Mouse (Mus musculus) G1E-ER4 (cell line): Measurements from ENCODE around the gene Hist1h2ai. TPM values are rescaled to one million over a fixed set of nuclear protein-coding genes. Genes with fewer than 3 reads are reported as not detected.
"Not testable (repeated sequence)": the region's sequence is repeated elsewhere in the genome, so short reads cannot be mapped to it uniquely, and the experiment has no call there.

ENCODE experiments used
- GATA1 ChIP-seq: IDR thresholded peaks from one replicate; pipeline ENCODE4 v1.8.0; 2012; ENCODE audit warnings: low read length, inconsistent platforms
- polyA plus RNA-seq: library from polyadenylated mRNA; stranded (reverse); fragments of >175 nt; gene quantifications from 2 replicates; pipeline ENCODE4 v1.2.3, GENCODE M21; 2012

Hist1h2ai gene
- 372 and 421 TPM in 2 replicates for polyA plus RNA-seq

DNA sequence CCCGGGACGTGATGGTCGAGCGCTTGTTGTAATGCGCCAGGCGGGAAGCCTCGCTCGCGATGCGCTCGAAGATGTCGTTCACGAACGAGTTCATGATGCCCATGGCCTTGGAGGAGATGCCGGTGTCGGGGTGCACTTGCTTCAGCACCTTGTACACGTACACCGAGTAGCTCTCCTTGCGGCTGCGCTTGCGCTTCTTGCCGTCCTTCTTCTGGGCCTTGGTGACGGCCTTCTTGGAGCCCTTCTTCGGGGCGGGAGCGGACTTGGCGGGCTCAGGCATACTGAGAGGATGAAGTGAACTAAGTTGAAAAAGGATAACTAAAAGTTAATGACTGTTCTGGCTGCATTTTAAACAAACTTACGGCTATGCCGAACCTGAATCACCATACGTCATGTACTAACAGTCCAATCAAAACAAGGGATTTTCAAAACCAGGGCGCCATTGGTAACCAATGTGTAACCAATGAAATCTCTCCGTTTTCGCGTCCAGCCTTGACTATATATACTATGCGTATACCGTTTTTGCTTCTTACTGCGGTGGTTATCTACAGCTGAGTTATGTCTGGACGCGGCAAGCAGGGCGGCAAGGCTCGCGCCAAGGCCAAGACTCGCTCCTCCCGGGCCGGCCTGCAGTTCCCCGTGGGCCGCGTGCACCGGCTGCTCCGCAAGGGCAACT is at the start of gene Hist1h2ai, which contains the start of gene Hist1h2bl:
Hist1h2ai (plus strand) TSS at position 559 of the 676 bp plus-strand sequence.
Hist1h2bl (minus strand) TSS at position 280 of the 676 bp plus-strand sequence.
- not testable (repeated sequence) for TF ChIP-seq GATA1

DNA sequence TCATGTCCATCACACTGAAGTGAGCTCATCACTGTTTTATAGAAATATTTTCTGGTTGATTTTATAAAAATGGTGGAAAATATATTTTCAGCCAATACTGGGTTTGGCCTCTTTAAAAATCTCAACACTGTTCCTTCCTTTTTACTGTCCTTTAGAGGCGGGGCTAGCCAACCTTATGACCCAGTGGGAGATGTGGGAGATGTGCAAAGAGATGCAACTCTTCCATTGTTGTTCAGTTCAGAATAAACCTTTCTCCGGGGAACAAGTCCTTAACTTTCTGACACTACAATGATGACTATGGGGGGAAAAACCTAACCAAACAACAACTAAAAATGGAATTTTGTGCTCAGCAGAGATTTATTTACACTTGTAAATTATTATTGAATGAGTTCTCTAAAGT is 38.9 kb upstream of the Hist1h2ai start, which contains the start of gene Olfr1360:
Olfr1360 (minus strand) TSS at position 101 of the 400 bp plus-strand sequence.
- TF ChIP-seq GATA1 = no peak

DNA sequence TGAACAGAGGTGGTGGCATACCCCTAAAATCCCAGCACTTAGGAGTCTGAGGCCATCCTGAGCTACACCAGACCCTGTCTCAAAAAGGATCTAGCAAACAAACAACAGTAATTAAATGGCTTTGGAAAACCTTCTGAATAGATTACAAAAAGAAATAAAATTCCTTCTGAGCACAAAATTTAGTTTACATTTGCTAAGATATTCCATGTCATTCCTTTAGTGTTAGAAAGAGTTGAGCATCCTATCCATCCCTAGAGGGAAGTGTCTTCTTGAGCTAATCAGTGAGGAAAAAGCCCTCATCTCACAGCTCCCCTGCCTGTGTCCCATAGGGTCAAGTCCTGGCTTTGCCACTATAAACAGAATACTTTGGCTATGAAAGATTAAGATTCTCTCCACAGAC is 18.4 kb upstream of the Hist1h2ai start, which contains the start of gene Olfr1359:
Olfr1359 (plus strand) TSS at position 301 of the 400 bp plus-strand sequence.
- no peak for TF ChIP-seq GATA1

GRCm38 (mm10) chr13:21706669-21707068 is 9.6 kb upstream of the Hist1h2ai start:
- no peak for TF ChIP-seq GATA1

DNA sequence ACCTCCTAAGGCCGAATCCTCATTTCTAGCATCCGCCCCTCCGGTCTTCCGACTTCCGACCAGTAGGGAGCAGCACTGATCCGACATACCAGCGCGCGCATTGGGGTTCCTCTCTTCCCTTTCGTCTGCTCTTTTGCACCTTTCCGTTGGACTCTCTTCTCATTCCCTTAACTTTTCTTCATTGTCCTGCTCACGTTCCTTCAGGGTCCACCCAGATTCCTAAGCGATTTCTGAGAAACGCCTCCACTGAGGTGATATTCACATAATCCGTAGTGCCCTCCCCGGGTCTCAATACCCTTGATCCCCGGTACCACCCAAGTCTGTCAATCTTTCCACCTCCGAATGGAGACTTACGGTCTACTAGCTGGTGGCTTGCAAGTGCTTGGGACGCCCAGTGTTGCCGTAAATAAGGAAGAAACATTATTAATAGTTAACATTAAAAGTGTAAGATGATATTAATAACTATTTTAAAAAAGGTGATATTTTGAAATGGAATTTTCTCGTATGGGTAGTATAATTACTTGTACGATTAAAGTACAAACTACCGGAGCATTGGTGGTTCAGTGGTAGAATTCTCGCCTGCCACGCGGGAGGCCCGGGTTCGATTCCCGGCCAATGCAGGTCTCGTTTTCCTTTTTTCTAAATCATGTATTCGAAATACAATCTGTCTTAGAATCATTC is 6.1 kb upstream of the Hist1h2ai start:
- TF ChIP-seq GATA1 = no peak

DNA sequence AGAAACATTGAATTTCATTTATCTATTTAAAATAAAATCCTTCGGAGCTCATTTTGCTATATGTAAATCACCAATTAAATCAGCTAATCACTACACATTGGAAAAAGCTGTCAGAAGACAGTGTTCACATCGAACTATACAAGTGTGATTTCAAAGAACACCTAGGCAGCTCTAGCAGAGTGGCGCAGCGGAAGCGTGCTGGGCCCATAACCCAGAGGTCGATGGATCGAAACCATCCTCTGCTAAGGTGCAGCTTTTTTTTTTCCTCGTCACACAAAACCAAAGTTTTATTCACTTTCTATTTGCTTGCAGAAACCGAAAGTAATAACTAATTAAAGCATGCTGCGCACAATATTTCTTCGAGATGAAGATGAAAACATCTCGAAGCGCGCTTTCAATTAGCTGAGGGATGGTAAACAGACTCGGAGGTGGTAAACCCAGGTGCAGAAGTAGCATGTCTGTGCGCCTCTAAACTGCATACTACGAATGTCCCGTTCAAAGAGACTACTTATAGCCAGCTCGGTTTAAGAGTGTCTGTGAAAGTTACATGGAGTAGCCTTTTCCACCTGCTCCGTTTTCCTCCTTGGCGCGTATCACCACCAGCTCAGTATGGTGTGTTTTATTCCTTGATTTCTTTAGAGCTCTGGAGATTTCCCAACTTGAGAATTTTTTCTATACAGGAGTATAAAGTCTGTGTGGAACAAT is 5.2 kb upstream of the Hist1h2ai start:
- no peak for TF ChIP-seq GATA1

GRCm38 (mm10) chr13:21711698-21712097 is 4.5 kb upstream of the Hist1h2ai start:
- TF ChIP-seq GATA1 = no peak

DNA sequence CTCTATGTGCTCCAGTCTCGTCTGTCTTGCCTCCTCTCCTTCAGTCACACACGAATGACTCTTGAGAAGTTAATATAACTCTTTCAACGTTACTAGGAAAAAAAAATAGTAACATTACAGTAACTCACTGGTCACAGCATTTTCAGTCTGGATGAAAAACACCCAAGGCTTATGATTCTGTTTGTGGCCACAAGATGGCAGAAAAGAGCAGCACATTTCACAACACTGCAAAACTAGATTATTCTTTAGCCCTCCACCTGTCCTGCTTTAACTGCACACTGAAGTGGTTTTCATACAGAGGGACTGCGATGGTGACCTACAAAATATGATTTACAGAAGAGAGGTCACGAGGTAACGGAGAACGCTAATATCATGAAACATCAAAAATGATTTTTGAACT is 1.5 kb upstream of the Hist1h2ai start:
- no peak for TF ChIP-seq GATA1

DNA sequence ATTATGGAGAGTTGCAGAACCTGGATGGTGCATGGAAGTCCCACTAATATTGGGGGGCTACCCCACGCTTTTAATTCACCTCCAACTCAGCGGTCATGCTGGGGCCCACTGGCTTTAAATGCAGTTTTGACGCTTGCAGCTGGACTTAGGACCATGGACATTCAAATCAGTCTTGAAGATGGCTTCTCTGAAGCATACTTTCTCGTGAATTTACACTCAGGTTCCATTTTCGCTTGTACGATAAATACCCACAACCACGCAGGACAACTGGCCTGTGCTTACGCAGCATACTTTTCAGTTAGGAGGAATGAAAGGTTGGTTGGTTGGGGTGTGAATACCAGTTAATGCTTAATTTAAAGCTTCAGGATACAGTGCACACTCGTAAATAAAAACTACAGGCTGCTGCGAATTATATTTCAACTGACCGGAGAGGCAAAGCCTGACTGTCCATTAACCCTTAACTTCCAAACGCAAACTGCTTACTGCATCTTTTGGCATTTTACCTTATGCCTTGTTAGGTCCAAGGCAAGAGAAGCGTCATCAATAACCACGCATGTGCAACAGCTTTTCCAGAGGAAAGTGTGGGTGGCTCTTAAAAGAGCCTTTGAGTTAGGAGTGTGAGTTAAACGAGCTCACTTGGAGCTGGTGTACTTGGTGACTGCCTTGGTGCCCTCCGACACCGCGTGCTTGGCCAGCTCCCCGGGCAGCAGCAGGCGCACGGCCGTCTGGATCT is 925 bp upstream of the Hist1h2ai start:
- TF ChIP-seq GATA1 = no peak

GRCm38 (mm10) chr13:21717397-21718357 is 1.5 kb downstream of the Hist1h2ai start, which contains the start of gene Hist1h3h:
Gene Hist1h3h, plus strand, starts transcription at chr13:21717659.
- not testable (repeated sequence) for TF ChIP-seq GATA1

DNA sequence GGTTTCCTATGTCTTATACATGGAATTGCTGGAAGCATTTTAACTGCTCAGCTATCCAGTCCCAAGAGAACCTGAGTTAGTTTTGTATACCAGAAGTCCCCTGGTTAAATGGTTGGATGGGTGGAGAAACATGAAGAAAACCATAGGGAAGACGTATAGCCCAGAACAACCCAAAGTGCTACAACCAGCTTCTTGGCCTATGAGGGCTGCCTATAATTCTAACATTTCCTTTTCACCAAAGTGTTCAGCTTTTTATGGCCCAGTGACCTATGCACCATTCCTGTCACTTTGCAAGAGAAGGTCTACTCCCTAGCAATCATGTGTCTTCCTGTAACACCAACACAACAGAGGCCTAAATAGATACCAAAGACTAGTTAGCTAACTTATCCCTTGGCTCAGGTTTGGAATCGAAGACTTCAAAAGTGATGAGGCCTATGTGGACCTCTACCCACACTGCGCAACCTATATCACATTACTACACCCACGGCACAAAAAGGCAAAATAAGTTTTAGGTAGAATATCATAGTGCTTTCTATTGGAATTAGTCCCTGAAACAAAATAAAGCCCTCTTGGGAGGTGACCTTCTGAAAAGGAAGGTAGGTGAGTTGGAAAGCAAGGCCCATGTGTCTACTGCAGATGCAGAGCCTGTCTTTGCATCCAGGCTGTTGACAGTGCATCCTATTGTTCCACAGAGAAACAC is 2.3 kb downstream of the Hist1h2ai start:
- no peak for TF ChIP-seq GATA1

- not testable (repeated sequence) for TF ChIP-seq GATA1
Observed at GRCm38 (mm10) chr13:21721757-21722372, 5.6 kb downstream of the Hist1h2ai start, which contains the start of gene Hist1h2bm. Gene Hist1h2bm, plus strand, starts transcription at chr13:21722044.

DNA sequence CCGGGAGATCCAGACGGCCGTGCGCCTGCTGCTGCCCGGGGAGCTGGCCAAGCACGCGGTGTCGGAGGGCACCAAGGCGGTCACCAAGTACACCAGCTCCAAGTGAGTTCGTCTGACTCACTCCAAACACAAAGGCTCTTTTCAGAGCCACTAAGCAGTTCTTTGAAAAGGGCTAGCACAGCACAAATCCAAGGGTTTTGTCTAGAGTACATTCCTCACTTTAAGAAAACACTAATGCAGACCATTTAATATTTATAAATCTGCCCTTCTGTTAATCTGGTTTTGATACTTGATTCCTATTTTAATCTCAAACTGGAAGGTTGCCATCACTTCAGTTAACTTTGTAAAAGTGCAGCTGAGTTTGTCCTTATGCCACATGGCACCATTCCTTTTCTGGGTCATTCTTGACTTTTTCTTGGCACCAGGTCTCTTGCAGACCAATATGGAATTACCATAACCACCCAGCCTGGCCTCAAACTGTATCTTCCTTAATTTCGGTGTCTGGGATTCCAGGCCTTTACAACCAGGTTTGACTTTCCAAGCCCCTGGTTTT is 6.2 kb downstream of the Hist1h2ai start:
- TF ChIP-seq GATA1 = no peak
